Mouse (Mus musculus) kidney, embryonic 16.5 days (tissue): ENCODE results near the gene Zscan10. TPM values are rescaled to one million over a fixed set of nuclear protein-coding genes. Genes with fewer than 3 reads are reported as not detected.
"Not testable (repeated sequence)": the region's sequence is repeated elsewhere in the genome, so short reads cannot be mapped to it uniquely, and the experiment has no call there.

ENCODE experiments used
- ATAC-seq: fragments of 200-750 bp; cut with Nextera tagmentation; 2 replicates; pipeline ENCODE4 v1.8.0; 2017; ENCODE audit warnings: moderate TSS enrichment; ENCODE audit not compliant: low FRiP score, low TSS enrichment
- H3K27ac ChIP-seq: fragments of 300-500 bp; sonication (generic); 2 replicates; pipeline ENCODE4 v1.5.1; 2014; ENCODE audit warnings: low read length
- H3K27me3 ChIP-seq: fragments of 300-500 bp; sonication (generic); 2 replicates; pipeline ENCODE4 v1.6.1; 2014; ENCODE audit warnings: low read length, control low read depth, mixed read lengths; ENCODE audit not compliant: insufficient read depth
- H3K36me3 ChIP-seq: fragments of 300-500 bp; sonication (generic); 2 replicates; pipeline ENCODE4 v1.6.1; 2014; ENCODE audit warnings: low read length, control low read depth, mixed read lengths; ENCODE audit not compliant: insufficient read depth
- H3K4me1 ChIP-seq: fragments of 300-500 bp; sonication (generic); 2 replicates; pipeline ENCODE4 v1.6.1; 2014; ENCODE audit warnings: low read length, control low read depth, mixed read lengths; ENCODE audit not compliant: insufficient read depth
- H3K4me2 ChIP-seq: fragments of 300-500 bp; sonication (generic); replicated peaks from 2 replicates; pipeline ENCODE4 v1.6.1; 2014; ENCODE audit warnings: low read depth, low read length
- H3K4me3 ChIP-seq: fragments of 300-500 bp; sonication (generic); 2 replicates; pipeline ENCODE4 v1.5.1; 2014; ENCODE audit warnings: mild to moderate bottlenecking, low read length
- H3K9ac ChIP-seq: fragments of 300-500 bp; sonication (generic); replicated peaks from 2 replicates; pipeline ENCODE4 v1.6.1; 2014; ENCODE audit warnings: low read length
- H3K9me3 ChIP-seq: fragments of 300-500 bp; sonication (generic); 2 replicates; pipeline ENCODE4 v1.6.1; 2016; ENCODE audit warnings: low read length, control low read depth
- WGBS: fragments of 180-500 bp; shearing (Covaris S2); extraction: QIAGEN DNeasy Blood & Tissue Kit; methylation state at CpG from one replicate; pipeline ENCODE4 v1.1.7; 2014; 5-methylcytosine and 5-hydroxymethylcytosine counted together
- polyA plus RNA-seq: library from polyadenylated mRNA; unstranded; fragments of >200 nt; fragmentation: Nextera tagmentation; extraction: Ambion mirVana; gene quantifications from 2 replicates; pipeline ENCODE4 v1.2.1, GENCODE M21; 2015

Zscan10 gene
- polyA plus RNA-seq, 1 experiment from 2014 or later, result not detected

DNA sequence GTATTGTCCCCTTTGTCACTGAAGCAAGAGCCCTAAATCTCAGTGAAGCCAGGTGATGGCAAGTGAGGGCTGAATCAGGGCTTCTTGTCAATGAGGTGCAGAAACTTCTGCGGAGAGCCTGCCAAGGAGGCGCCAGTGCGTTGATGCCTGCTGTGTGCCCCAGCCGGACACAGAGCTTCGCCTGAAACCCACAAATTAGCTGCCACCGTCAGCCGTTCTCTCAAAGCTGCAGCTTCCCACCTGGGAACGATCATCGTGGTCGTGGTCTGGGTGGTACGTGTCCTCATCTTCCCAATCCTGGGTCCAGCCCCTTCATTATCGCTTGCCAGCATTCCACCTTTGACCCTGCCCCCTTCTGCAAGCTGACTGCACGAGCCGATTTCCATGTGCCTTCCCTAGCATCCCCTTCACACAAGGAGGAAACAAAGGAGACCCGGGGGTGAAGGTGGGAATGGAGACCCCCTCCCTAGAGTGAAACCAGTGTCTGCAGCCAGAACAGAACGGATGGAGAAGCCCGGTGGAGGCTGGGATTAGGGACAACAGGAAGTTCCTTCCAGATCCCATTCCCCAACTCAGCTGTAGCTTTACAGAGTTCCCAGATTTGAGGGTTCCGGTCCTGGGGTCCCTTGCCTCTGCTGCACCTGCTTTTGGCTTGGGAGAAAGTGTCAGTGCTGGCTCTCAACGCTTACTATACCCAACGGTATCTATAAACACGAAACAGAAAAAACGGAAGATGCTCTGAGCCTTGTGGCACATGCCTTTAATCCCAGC is 14.8 kb upstream of the Zscan10 start:
- Histone ChIP-seq H3K4me3 (peak overlapping the region; percentile 85), H3K9ac (peak overlapping the region; percentile 85), H3K4me1 (peaks cover 21% of the 10 kb centered on the region), H3K27me3 (no peaks in the 10 kb centered on the region), H3K4me2 (peak overlapping the region; percentile 82), H3K27ac (peak overlapping the region; percentile 48; the same call in 1 of the 2 replicates), H3K9me3 (no peaks in the 10 kb centered on the region), H3K36me3 (peaks cover 3% of the 10 kb centered on the region; the same call in 1 of the 2 replicates)
- peak; percentile 90 for ATAC-seq
- WGBS, result 0% methylated on average over 22 of the region's 22 CpGs

DNA sequence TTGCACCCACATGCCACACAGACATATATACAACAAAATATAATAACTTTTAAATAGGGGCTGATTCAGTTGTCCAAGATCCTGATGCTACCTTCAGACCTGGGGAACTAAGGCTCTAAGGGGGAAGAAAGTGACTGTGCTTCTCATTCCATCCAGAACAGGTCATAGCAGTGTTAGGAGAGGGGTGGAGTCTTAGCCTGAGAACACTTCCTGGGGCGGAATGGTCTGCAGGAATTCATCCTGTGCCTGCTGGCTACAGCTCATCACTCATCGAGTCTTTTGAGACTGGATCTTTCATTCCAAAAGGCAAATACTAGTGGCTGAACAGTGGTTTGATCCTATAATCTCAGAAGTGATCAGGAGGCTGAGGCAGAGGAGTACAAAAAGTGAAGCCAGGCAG is 13.4 kb upstream of the Zscan10 start:
- Histone ChIP-seq H3K4me2 (no peak overlapping the region), H3K9ac (no peak overlapping the region), H3K27me3 (no peaks in the 10 kb centered on the region), H3K9me3 (no peaks in the 10 kb centered on the region), H3K36me3 (peaks cover 2% of the 10 kb centered on the region; the same call in 1 of the 2 replicates), H3K4me3 (no peak overlapping the region), H3K4me1 (peaks cover 23% of the 10 kb centered on the region), H3K27ac (no peak overlapping the region)
- WGBS, result 61% methylated on average over 2 of the region's 2 CpGs
- no peak for ATAC-seq

DNA sequence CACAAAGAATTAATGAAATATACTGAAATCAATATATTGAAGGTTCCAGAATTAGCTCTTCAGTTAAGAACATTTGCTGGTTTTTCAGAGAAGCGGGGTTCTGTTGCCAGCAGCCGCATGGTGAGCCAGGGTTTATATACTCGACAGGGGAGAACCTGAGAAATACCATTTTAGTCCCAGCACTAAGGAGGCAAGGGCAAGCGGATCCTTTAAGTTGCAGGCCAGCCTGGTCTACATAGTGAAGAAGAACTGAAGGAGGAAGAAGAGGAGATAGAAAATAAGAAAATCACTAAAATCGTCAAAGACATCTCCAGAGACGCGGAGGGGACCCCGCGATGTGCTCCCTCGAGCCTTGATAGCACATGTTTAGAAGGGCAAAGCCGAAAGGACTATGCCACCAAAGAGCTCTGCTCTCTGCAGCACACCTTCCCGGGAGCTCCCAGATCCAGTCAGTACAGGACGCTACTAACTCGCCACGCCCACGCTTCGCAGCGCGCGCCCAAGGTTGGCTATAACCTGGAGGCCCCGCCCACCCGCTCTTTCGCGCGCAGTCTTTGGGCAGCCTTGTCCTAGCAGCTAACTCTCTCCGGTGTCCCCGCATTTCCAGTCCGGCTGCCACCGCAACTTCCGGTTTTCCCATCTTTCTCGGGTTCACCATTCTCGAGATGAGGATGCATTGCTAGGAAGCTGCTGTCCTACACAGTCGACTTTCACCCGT is 8.3 kb upstream of the Zscan10 start:
- ATAC-seq, result peak; percentile 100
- peak overlapping the region; percentile 50 for H3K4me3 ChIP-seq
- H3K27ac ChIP-seq, result peak overlapping the region; percentile 61
- H3K9ac ChIP-seq, result peak overlapping the region; percentile 71
- H3K27me3 ChIP-seq, result no peaks in the 10 kb centered on the region
- peak overlapping the region; percentile 59 for H3K4me2 ChIP-seq
- H3K9me3 ChIP-seq, result no peaks in the 10 kb centered on the region
- 0 out of 2 replicates have a peak, but pooled peaks cover 3% of the 10 kb centered on the region for H3K4me1 ChIP-seq
- no peaks in the 10 kb centered on the region for H3K36me3 ChIP-seq
- WGBS, result 7% methylated on average over 34 of the region's 34 CpGs

DNA sequence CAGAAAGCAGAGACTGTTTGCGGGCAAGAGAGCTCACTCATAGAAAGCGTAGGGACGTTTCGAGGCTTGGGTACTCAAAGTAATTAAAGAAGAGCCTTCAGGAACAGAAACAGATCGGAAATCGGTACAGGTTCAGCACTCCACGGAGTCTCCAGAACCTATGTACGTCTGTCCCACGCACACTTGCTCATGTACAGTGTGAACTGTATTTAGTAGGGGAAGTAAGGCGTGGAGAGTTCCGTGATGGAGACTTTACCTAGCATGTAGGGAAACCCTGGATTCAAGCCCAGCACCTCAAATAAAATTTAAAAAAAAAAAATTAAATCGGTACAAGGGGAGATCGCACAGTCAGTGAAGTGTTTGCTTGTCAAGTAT is 7.7 kb upstream of the Zscan10 start:
- H3K4me3 ChIP-seq, result peak overlapping the region; percentile 50
- peak overlapping the region; percentile 71 for H3K9ac ChIP-seq
- peak overlapping the region; percentile 49; the same call in 1 of the 2 replicates for H3K27ac ChIP-seq
- 9% methylated on average over 13 of the region's 13 CpGs for WGBS
- H3K4me2 ChIP-seq, result peak overlapping the region; percentile 59
- H3K36me3 ChIP-seq, result no peaks in the 10 kb centered on the region
- H3K9me3 ChIP-seq, result no peaks in the 10 kb centered on the region
- H3K27me3 ChIP-seq, result no peaks in the 10 kb centered on the region
- H3K4me1 ChIP-seq, result 0 out of 2 replicates have a peak, but pooled peaks cover 3% of the 10 kb centered on the region
- peak; percentile 66 for ATAC-seq

DNA sequence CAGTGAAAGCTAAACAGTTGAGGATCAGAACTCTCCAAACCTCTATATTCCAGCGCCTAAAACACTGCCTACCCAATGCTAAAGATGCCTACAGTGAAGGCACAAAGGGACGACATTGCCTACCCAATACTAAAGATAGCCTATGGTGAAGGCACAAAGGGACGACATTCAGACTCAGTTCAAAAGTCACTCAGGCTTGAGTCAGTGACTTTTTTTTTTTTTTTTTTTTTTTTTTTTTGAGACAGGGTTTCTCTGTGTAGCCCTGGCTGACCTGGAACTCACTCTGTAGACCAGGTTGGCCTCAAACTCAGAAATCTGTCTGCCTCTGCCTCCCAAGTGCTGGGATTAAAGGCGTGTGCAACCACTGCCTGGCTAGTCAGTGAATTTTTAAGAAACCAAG is 5.5 kb upstream of the Zscan10 start:
- not testable (repeated sequence) for H3K4me2 ChIP-seq, H3K27me3 ChIP-seq, H3K4me3 ChIP-seq, H3K27ac ChIP-seq, H3K9ac ChIP-seq, H3K36me3 ChIP-seq, H3K9me3 ChIP-seq, ATAC-seq
- H3K4me1 ChIP-seq, result peaks cover 14% of the 10 kb centered on the region
- 88% methylated on average over 4 of the region's 4 CpGs for WGBS

DNA sequence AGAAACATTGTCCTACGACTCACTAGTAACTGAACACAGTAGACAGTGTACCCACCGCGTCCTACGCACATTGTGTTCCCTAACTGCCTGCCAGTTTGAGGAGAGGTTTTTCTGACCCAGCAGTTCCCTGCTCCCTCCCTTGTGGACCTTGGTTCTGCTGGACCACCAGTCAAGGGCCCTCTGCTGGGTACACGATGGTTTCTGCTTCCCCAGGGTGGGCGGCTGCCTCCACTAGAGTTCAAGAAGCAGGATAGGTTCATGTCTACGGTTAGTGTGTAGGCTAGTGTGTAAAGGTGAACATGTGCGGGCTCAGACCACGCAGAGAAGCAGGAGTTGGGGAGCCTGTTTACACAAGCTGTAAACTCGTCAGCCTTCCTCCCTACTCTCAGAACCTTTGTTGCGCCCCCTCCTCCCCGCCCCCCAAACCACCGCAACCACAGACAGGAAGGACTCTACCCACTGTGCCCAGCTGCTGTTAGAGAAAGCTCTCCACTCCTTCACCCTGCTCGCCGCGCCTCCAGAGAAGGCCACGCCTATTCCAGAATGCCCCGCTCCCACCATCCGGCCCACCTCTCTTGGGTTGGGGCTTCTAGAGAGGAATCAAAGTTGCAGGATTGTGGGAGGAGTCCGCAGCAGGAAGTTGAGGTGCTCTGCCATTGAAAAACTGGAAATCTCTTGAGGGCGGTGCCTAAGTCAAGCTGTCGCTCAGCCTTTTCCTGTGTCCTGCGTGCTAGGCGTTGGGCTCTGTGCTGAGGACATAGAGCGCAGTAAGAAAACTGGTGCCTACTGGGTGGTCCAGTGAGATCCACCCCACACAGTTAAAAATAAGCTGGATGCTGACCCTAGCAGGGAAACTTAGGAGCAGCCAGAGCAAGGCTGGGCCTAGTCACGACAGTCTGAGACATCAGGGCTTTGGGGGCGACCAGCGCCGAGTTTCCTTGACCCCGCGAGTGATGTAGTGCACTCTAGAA is 1.8 kb upstream of the Zscan10 start, which contains the start of gene Zfp13:
TSS of gene Zfp13 (minus strand) at position 906 of the 971 bp plus-strand sequence.
- peaks cover 11% of the 10 kb centered on the region for H3K4me1 ChIP-seq
- 7% methylated on average over 31 of the region's 31 CpGs for WGBS

DNA sequence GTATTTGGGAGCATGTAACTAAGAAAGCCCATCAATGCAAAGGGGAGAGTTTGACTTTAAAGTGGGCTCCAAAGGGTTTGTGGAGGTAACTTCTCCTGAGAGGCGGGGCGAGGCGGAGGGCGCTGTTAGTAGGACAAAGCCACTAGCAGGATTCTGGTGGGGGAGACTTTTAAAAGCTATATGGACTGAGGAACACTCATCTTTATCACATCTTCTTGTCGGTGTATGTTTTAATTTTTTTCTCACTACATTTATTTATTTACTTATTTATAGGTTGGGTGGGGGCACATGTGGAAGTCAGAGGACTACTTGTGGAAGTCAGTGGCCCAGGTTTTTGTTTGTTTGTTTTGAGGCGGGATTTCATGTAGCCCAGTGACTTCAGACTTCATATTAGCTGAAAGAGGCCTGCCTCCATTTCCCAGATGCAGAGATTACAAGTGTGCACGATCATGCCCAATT is 1.0 kb upstream of the Zscan10 start:
- Histone ChIP-seq H3K27me3 (no peaks in the 10 kb centered on the region), H3K36me3 (no peaks in the 10 kb centered on the region), H3K9me3 (no peaks in the 10 kb centered on the region), H3K9ac (peak overlapping the region; percentile 67), H3K4me2 (peak overlapping the region; percentile 77), H3K4me3 (peak overlapping the region; percentile 45), H3K4me1 (peaks cover 11% of the 10 kb centered on the region), H3K27ac (peak overlapping the region; percentile 91)
- 42% methylated on average over 7 of the region's 7 CpGs for WGBS
- ATAC-seq, result no peak; the same call in 1 of the 2 replicates

More for the DNA sequence above, 1.8 kb upstream of the Zscan10 start, which contains the start of gene Zfp13:
- peak; percentile 97 for ATAC-seq
- no peaks in the 10 kb centered on the region for H3K36me3 ChIP-seq
- H3K27ac ChIP-seq, result peak within 1 kb of the TSS; percentile 91
- peak within 1 kb of the TSS; percentile 75 for H3K9ac ChIP-seq
- no peaks in the 10 kb centered on the region for H3K27me3 ChIP-seq
- no peaks in the 10 kb centered on the region for H3K9me3 ChIP-seq
- H3K4me2 ChIP-seq, result peak within 1 kb of the TSS; percentile 77
- H3K4me3 ChIP-seq, result peak within 1 kb of the TSS; percentile 45

DNA sequence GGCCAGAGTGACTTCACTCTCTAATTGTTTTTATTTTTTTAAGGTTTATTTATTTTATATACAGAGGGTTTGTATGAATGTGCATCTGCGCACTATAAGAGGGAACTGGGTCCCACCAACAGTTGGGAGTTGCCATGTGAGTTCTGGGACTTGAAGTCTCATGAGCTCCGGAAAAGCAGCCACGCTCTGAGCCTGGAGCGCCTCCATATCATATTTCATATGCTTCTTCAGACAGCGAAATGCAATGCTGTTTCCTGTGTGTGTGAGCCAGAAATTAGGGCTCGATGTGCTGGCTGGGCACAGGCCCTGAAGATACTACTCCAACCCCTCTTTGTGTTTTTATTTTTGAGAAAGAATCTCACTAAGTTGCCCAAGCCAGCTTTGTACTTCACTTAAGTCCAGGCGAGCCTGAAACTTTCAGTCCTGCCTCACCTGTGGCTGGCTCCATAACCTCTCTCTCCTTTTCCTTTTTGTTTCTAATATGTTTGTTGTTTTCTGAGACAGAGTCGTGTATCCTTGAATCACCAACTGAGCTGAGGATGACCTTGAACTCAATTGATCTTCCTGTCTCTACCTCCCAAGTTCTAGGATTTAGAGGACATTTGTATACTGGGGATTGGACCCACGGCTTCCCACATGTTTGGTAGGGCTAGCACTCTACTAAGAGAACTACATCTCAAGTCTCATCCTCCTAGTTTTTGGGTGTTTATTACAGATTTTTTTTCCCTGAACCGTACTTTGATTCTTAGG is 1.4 kb downstream of the Zscan10 start:
- no peak overlapping the region; the same call in 1 of the 2 replicates for H3K27ac ChIP-seq
- H3K4me1 ChIP-seq, result peaks cover 11% of the 10 kb centered on the region
- no peaks in the 10 kb centered on the region for H3K36me3 ChIP-seq
- no peak overlapping the region for H3K4me3 ChIP-seq
- no peak for ATAC-seq
- no peaks in the 10 kb centered on the region for H3K9me3 ChIP-seq
- H3K4me2 ChIP-seq, result no peak overlapping the region
- no peaks in the 10 kb centered on the region for H3K27me3 ChIP-seq
- 39% methylated on average over 10 of the region's 10 CpGs for WGBS
- H3K9ac ChIP-seq, result no peak overlapping the region
